Mouse (Mus musculus) bone marrow macrophage, adult 2 months (primary cell): ENCODE measurements at regions not wholly inside any gene's neighbourhood (a gene's known extent, or its start where the extent isn't known, plus 50 kb on each side); places are given as distances from the start of the nearest gene placed in this dataset.
A peak's percentile ranks its signal among the peaks of the same experiment; 100 is the strongest.

Experiments used
- H3K27ac ChIP-seq: 2 replicates; pipeline ENCODE4 v1.5.1; 2012; ENCODE audit warnings: low read depth, low read length; ENCODE audit not compliant: insufficient read depth
- H3K4me1 ChIP-seq: 2 replicates; pipeline ENCODE4 v1.6.1; 2012; ENCODE audit warnings: low read length; ENCODE audit not compliant: control insufficient read depth, insufficient read depth
- H3K4me3 ChIP-seq: 2 replicates; pipeline ENCODE4 v1.5.1; 2012; ENCODE audit warnings: mild to moderate bottlenecking, low read length, moderate library complexity; ENCODE audit not compliant: insufficient read depth
- CTCF ChIP-seq: IDR thresholded peaks from 2 replicates; pipeline ENCODE4 v1.5.1; 2012; ENCODE audit warnings: low read depth, mild to moderate bottlenecking, low read length, moderate library complexity
- POLR2A ChIP-seq: IDR thresholded peaks from 2 replicates; pipeline ENCODE4 v1.6.1; 2012; ENCODE audit warnings: mild to moderate bottlenecking, low read depth, low read length, borderline replicate concordance

- Histone ChIP-seq H3K27ac (no peak overlapping the region), H3K4me1 (no peaks in the 10 kb centered on the region), H3K4me3 (no peak overlapping the region)
- no peak for TF ChIP-seq POLR2A
- no peak for TF ChIP-seq CTCF
Measured at GRCm38 (mm10) chr14:102553781-102554180, 428.7 kb downstream of the Kctd12 start.

- TF ChIP-seq POLR2A (no peak), CTCF (no peak)
- no peaks in the 10 kb centered on the region for H3K4me1 ChIP-seq
- H3K4me3 ChIP-seq, result no peak overlapping the region
- no peak overlapping the region for H3K27ac ChIP-seq
Measured at GRCm38 (mm10) chr14:102552598-102552997, 429.8 kb downstream of the Kctd12 start.

GRCm38 (mm10) chr14:102524894-102525577, 457.4 kb downstream of the Kctd12 start:
- TF ChIP-seq CTCF (no peak), POLR2A (no peak)

GRCm38 (mm10) chr14:102516765-102517164, 465.7 kb downstream of the Kctd12 start:
- TF ChIP-seq POLR2A (no peak), CTCF (no peak)
- Histone ChIP-seq H3K4me3 (no peak overlapping the region), H3K4me1 (no peaks in the 10 kb centered on the region), H3K27ac (no peak overlapping the region)

More at GRCm38 (mm10) chr14:102524894-102525577, 457.4 kb downstream of the Kctd12 start:
- Histone ChIP-seq H3K4me3 (no peak overlapping the region), H3K27ac (no peak overlapping the region), H3K4me1 (no peaks in the 10 kb centered on the region)

DNA sequence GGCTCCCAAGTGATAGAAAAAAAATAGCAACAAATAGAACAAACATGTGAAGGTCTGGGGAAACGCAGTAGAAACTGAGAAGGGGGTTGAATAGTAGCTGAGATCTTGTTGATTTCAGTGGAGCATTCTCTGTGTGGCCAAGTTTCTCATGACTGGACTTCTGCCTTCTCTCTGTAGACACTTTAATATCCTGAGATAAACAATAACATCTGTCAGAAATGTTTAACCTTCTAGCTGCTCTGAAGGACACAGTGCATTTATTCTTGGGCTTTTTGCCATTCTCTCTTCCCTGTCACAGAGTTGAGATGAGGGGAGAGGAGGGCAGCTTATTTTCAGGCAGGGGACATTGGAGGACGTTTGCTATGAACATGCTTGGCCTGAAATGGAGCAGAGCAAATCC, 467.9 kb downstream of the Kctd12 start:
- no peak overlapping the region for H3K4me3 ChIP-seq
- no peaks in the 10 kb centered on the region for H3K4me1 ChIP-seq
- no peak overlapping the region for H3K27ac ChIP-seq
- no peak for TF ChIP-seq CTCF
- TF ChIP-seq POLR2A, result no peak

- H3K4me3 ChIP-seq, result no peak overlapping the region
- H3K4me1 ChIP-seq, result no peaks in the 10 kb centered on the region
- no peak for TF ChIP-seq POLR2A
- TF ChIP-seq CTCF, result no peak
- H3K27ac ChIP-seq, result no peak overlapping the region
Measured at GRCm38 (mm10) chr14:102512651-102513050, 469.8 kb downstream of the Kctd12 start.

DNA sequence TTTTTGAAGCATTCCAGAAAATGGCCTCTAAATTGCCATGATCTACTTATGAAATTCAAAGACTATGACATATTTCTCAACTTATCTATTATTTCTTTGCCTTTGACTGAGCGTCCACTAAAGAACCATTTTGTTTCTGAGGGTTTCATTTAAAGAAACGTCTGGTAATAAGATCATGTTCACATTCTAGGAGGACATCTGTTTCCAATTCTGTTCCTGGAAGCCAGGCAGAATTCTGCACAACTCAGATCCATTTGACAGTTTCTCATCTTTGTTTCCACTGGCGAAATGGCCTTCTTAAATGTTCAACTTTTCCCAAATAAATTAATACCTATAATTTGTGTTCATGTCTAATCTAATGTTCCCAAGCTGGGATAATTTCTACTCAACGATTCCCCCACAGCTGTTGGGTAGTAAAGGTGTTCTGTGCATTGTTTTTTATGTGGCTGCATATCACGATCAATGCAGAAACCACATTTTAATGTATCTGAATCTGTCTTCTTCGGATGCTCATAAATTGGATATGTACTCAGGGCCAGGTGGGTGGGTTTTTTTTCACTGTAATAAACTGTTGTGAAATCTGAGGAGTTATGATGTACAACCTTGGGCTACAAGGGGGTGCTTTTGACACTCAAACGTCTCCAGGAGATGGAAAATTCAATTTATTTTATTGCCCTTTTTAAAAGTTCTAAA, 470.6 kb downstream of the Kctd12 start:
- Histone ChIP-seq H3K4me3 (no peak overlapping the region), H3K27ac (no peak overlapping the region), H3K4me1 (no peaks in the 10 kb centered on the region)
- TF ChIP-seq CTCF, result no peak

- H3K27ac ChIP-seq, result no peak overlapping the region
- H3K4me1 ChIP-seq, result no peaks in the 10 kb centered on the region
- no peak overlapping the region for H3K4me3 ChIP-seq
- TF ChIP-seq CTCF (peak; percentile 91), POLR2A (no peak)
Measured at GRCm38 (mm10) chr14:102510387-102510786, 472.1 kb downstream of the Kctd12 start.

DNA sequence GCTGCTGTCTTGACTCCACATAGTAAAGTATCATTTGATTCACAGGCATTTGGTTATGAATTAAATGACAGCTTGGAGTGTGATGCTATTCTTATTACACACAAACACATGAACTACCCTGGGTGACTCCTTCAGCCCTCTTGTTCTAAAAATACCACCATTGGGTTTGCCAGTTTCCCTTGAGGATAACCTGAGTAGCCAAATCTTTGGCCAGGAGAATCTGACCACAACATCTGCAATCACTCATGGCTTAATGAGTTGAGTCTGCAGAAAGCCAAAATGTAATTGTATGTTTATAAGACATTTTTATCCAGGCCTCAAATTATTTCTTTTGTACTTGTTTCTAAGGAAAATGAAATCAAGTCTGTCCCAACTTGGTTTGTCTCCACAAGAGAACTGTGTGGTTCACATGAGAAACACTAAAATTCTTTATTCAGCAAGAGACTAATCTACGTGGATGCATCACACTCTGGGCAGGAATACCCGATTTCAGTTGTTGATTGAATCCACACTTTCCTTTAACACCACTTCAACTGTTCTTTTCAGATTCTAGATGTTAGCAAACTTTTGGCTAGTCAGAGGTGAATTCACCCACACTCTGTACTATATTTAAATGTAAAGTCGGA, 476.6 kb downstream of the Kctd12 start:
- TF ChIP-seq POLR2A, result no peak
- TF ChIP-seq CTCF, result no peak
- no peak overlapping the region for H3K27ac ChIP-seq
- no peak overlapping the region for H3K4me3 ChIP-seq
- H3K4me1 ChIP-seq, result no peaks in the 10 kb centered on the region

- Histone ChIP-seq H3K4me3 (no peak overlapping the region), H3K4me1 (no peaks in the 10 kb centered on the region)
Measured at GRCm38 (mm10) chr14:102497179-102497578, 485.3 kb downstream of the Kctd12 start.

More at GRCm38 (mm10) chr14:102497179-102497578, 485.3 kb downstream of the Kctd12 start:
- TF ChIP-seq CTCF (no peak), POLR2A (no peak)
- no peak overlapping the region for H3K27ac ChIP-seq
